Mouse (Mus musculus): Measurements from ENCODE around the gene E2f2. TPM values are rescaled to one million over a fixed set of nuclear protein-coding genes. Genes with fewer than 3 reads are reported as not detected.

The E2f2 gene
- polyA plus RNA-seq, 1 experiment from 2014 or later = 2.5 TPM

Other genes with a start within 250 kb of the E2f2 start
- gene Hmgcl, start 225.9 kb upstream of the E2f2 start, polyA plus RNA-seq (2014; fragmentation: Nextera tagmentation; extraction: Ambion mirVana) = 91.6 and 96.7 TPM in 2 replicates
- gene Gale, start 208.7 kb upstream of the E2f2 start, polyA plus RNA-seq (2014; fragmentation: Nextera tagmentation; extraction: Ambion mirVana) = 16.8 and 19.0 TPM in 2 replicates
- gene Lypla2, start 199.8 kb upstream of the E2f2 start, polyA plus RNA-seq (2014; fragmentation: Nextera tagmentation; extraction: Ambion mirVana) = 65.5 and 67.7 TPM in 2 replicates
- 39.4 and 40.2 TPM in 2 replicates for gene Pithd1, start 185.1 kb upstream of the E2f2 start, polyA plus RNA-seq (2014; fragmentation: Nextera tagmentation; extraction: Ambion mirVana)
- gene Eloa, start 150.6 kb upstream of the E2f2 start, polyA plus RNA-seq (2014; fragmentation: Nextera tagmentation; extraction: Ambion mirVana) = 34.3 and 34.7 TPM in 2 replicates
- 284 and 329 TPM in 2 replicates for gene Rpl11, start 119.0 kb upstream of the E2f2 start, polyA plus RNA-seq (2014; fragmentation: Nextera tagmentation; extraction: Ambion mirVana)
- gene Id3, start 28.9 kb upstream of the E2f2 start, polyA plus RNA-seq (2014; fragmentation: Nextera tagmentation; extraction: Ambion mirVana) = 247 and 296 TPM in 2 replicates
- 1.3 and 1.5 TPM in 2 replicates for gene Asap3, start 34.0 kb downstream of the E2f2 start, polyA plus RNA-seq (2014; fragmentation: Nextera tagmentation; extraction: Ambion mirVana)
- 64.7 and 74.6 TPM in 2 replicates for gene Tcea3, start 75.3 kb downstream of the E2f2 start, polyA plus RNA-seq (2014; fragmentation: Nextera tagmentation; extraction: Ambion mirVana)
- gene Zfp46, start 112.3 kb downstream of the E2f2 start, polyA plus RNA-seq (2014; fragmentation: Nextera tagmentation; extraction: Ambion mirVana) = 23.1 and 27.6 TPM in 2 replicates
- gene Hnrnpr, start 138.5 kb downstream of the E2f2 start, polyA plus RNA-seq (2014; fragmentation: Nextera tagmentation; extraction: Ambion mirVana) = 85.3 and 88.8 TPM in 2 replicates